Mouse (Mus musculus) midbrain, embryonic 12.5 days (tissue): ENCODE results near the gene Nhej1. TPM values are rescaled to one million over a fixed set of nuclear protein-coding genes. Genes with fewer than 3 reads are reported as not detected.

ENCODE experiments used
- ATAC-seq: fragments of 200-750 bp; cut with Nextera tagmentation; 2 replicates; pipeline ENCODE4 v1.8.0; 2017; ENCODE audit warnings: low read depth, moderate TSS enrichment, moderate library complexity; ENCODE audit not compliant: low FRiP score
- H3K27ac ChIP-seq: fragments of 300-500 bp; sonication (generic); replicated peaks from 2 replicates; pipeline ENCODE4 v1.5.1; 2016; ENCODE audit warnings: mild to moderate bottlenecking
- H3K27me3 ChIP-seq: fragments of 300-500 bp; sonication (generic); 2 replicates; pipeline ENCODE4 v1.6.1; 2016; ENCODE audit warnings: mild to moderate bottlenecking
- H3K36me3 ChIP-seq: fragments of 300-500 bp; sonication (generic); 2 replicates; pipeline ENCODE4 v1.6.1; 2016
- H3K4me1 ChIP-seq: fragments of 300-500 bp; sonication (generic); 2 replicates; pipeline ENCODE4 v1.6.1; 2016
- H3K4me2 ChIP-seq: fragments of 300-500 bp; sonication (generic); replicated peaks from 2 replicates; pipeline ENCODE4 v1.6.1; 2016; ENCODE audit warnings: mild to moderate bottlenecking, moderate library complexity
- H3K4me3 ChIP-seq: fragments of 300-500 bp; sonication (generic); 2 replicates; pipeline ENCODE4 v1.5.1; 2016; ENCODE audit warnings: mild to moderate bottlenecking
- H3K9ac ChIP-seq: fragments of 300-500 bp; sonication (generic); replicated peaks from 2 replicates; pipeline ENCODE4 v1.6.1; 2016; ENCODE audit warnings: mild to moderate bottlenecking, moderate library complexity
- H3K9me3 ChIP-seq: fragments of 300-500 bp; sonication (generic); 2 replicates; pipeline ENCODE4 v1.6.1; 2016; ENCODE audit warnings: mild to moderate bottlenecking
- WGBS: fragments of 180-500 bp; shearing (Covaris S2); methylation state at CpG from one replicate; pipeline ENCODE4 v1.1.7; 2016; 5-methylcytosine and 5-hydroxymethylcytosine counted together
- polyA plus RNA-seq: library from polyadenylated mRNA; unstranded; fragments of >200 nt; fragmentation: Nextera tagmentation; extraction: Ambion mirVana; gene quantifications from 2 replicates; pipeline ENCODE4 v1.2.1, GENCODE M21; 2016

Gene Nhej1
- polyA plus RNA-seq, 1 experiment from 2014 or later: 11.7 TPM

DNA sequence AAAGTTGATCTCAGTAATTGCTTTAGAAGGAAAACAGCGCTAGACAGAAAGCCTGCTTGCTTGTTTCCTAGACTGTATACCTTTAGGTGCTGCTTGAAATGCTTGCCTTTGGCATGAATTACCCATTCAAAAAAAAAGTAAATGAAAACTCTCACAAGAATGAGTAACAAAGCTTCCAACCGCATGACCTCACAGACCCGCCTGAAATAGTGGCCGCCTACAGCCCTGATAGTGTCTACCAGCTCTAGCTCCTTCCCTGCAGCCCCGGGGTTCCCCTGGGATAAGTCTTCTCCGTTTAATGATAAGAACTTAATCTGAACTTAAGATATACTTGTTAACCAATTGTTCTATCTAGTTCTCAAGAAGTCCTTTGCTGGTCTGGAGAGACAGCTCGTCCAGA, 73.6 kb downstream of the Nhej1 start:
- no peak overlapping the region for H3K27ac ChIP-seq
- no peaks in the 10 kb centered on the region for H3K9me3 ChIP-seq
- ATAC-seq: no peak
- no peaks in the 10 kb centered on the region for H3K36me3 ChIP-seq
- no peak overlapping the region for H3K4me3 ChIP-seq
- WGBS: 75% methylated on average over 7 of the region's 7 CpGs
- no peaks in the 10 kb centered on the region for H3K27me3 ChIP-seq
- H3K4me2 ChIP-seq: no peak overlapping the region
- no peaks in the 10 kb centered on the region for H3K4me1 ChIP-seq
- H3K9ac ChIP-seq: no peak overlapping the region

DNA sequence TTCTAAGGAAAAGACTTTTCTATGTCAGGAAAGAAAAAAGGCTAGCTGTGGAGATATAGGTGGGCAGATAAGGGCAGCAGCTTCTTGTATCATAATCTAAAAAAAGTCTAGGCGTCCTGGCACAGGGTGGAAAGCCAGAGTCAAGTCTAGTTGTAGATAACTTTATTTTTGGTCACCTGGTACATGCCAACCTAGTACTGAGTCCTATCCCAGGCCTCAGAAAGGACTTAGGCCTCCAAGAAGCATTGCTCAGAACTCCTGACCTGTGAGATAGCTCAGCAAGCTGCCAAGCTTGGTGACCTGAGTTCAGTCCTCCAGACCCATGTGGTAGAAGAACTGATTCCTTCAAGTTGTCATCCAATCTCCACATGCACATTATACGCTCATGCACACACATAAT, 76.4 kb downstream of the Nhej1 start:
- no peak overlapping the region for H3K4me3 ChIP-seq
- H3K9me3 ChIP-seq: no peaks in the 10 kb centered on the region
- no peaks in the 10 kb centered on the region for H3K27me3 ChIP-seq
- no peak overlapping the region for H3K9ac ChIP-seq
- no peak overlapping the region for H3K4me2 ChIP-seq
- no peaks in the 10 kb centered on the region for H3K36me3 ChIP-seq
- ATAC-seq: no peak
- no peak overlapping the region for H3K27ac ChIP-seq
- no peaks in the 10 kb centered on the region for H3K4me1 ChIP-seq
- WGBS: 82% methylated on average over 2 of the region's 2 CpGs

DNA sequence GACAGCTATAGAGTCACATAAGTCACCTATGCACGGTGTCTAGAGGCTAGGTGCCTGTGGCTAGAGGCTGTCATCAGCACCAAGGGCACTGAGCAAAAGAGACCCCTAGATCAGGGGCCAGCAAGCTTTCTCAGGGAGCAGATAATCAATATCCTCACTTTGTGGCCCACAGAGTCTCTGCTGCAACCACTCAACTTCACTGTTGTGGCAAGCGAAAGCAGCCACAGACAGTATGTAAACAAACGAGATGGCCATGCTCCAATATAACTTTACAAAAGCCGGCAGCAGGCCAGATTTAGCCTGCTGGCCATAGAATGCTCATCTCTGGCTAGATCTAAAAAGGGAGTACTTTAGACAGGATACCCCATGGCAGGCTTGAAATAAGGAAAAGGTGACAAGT, 77.0 kb downstream of the Nhej1 start:
- no peaks in the 10 kb centered on the region for H3K36me3 ChIP-seq
- no peaks in the 10 kb centered on the region for H3K4me1 ChIP-seq
- no peak for ATAC-seq
- no peak overlapping the region for H3K27ac ChIP-seq
- no peak overlapping the region for H3K4me3 ChIP-seq
- H3K27me3 ChIP-seq: no peaks in the 10 kb centered on the region
- 90% methylated on average over 4 of the region's 4 CpGs for WGBS
- H3K4me2 ChIP-seq: no peak overlapping the region
- no peaks in the 10 kb centered on the region for H3K9me3 ChIP-seq
- no peak overlapping the region for H3K9ac ChIP-seq

DNA sequence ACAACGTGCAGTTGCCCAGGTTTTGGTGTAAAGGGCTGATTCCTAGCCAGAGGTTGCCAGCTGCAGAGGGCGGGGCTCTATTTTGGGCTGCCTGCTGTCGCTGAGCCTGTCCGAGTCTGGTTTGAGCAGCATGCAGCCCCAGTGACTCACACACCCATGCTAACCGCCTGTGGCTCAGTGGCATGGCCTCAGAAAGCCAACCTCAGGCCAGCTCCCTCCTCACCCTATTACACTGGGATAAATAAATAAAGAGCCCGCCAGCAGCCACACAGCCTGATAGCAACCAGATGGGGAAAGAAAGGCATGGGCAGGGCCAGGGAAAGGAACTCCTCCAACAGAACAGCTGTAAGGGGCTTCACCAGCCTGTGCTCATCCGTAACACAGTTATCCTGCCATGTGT, 84.6 kb downstream of the Nhej1 start:
- H3K4me1 ChIP-seq: no peaks in the 10 kb centered on the region
- no peak overlapping the region for H3K4me3 ChIP-seq
- no peaks in the 10 kb centered on the region for H3K27me3 ChIP-seq
- no peak overlapping the region for H3K4me2 ChIP-seq
- H3K9ac ChIP-seq: no peak overlapping the region
- H3K27ac ChIP-seq: no peak overlapping the region
- no peak for ATAC-seq
- no peaks in the 10 kb centered on the region for H3K36me3 ChIP-seq
- no peaks in the 10 kb centered on the region for H3K9me3 ChIP-seq
- 64% methylated on average over 7 of the region's 7 CpGs for WGBS

DNA sequence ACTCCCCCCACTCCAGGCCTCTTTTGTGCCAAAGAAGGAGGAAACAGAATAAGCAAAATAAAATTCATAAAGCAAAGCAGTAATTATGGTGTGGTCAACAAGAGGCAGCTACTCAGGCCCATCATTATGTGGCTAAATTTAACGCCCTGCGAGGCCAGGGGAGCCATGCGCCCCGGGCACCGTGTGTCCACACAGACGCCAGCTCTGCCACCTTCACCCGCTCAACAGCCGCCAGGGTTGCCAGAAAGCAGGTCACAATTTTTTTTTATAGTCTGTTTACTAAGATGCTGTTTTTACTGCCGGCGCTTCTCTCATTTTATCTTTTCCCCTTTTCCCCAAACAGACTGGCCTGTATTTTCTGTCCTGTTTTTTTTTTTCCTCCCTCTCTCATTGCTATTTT, 93.0 kb downstream of the Nhej1 start:
- H3K36me3 ChIP-seq: no peaks in the 10 kb centered on the region
- no peaks in the 10 kb centered on the region for H3K27me3 ChIP-seq
- H3K4me1 ChIP-seq: no peaks in the 10 kb centered on the region
- no peak for ATAC-seq
- no peak overlapping the region for H3K4me3 ChIP-seq
- no peak overlapping the region for H3K4me2 ChIP-seq
- H3K9me3 ChIP-seq: no peaks in the 10 kb centered on the region
- H3K9ac ChIP-seq: no peak overlapping the region
- WGBS: 95% methylated on average over 10 of the region's 10 CpGs
- no peak overlapping the region for H3K27ac ChIP-seq

DNA sequence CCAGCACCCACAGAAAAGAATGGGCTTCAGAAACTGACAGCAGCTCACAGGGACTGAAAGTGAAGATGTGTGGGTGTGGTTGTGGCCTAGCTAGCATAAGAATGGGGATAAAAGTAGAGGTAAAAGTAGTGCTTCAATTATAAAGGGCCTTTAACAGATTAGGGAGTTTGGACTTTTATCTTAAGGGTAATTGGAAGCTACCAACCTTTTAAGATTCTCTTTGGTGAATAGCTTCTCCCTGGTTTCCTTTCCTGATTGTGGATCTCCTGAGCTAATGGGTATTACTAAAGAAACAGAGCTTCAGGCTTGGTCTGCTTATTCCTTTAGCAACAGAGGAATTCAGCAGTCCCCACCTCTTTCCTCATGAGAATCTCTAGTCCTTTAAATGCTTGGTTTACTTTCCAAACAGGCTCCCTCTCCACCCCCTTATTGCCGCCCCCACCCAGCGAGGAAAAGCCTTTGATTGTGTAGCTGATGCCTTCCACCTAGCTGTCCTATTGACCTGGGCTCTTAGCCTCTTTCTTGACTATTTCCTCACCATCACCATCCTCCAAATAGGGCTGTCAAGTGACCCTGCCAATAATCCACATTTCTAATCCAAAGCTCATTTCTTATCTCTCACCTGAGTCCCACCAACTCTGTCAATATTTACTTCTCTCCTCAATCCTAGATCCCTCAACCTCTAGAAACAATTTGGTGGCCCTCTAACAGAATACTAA, 97.8 kb downstream of the Nhej1 start:
- Histone ChIP-seq H3K36me3 (no peaks in the 10 kb centered on the region), H3K27me3 (no peaks in the 10 kb centered on the region), H3K4me2 (no peak overlapping the region), H3K4me3 (no peak overlapping the region), H3K4me1 (peaks cover 1% of the 10 kb centered on the region), H3K27ac (no peak overlapping the region), H3K9me3 (no peaks in the 10 kb centered on the region), H3K9ac (no peak overlapping the region)
- 63% methylated on average over 2 of the region's 2 CpGs for WGBS
- ATAC-seq: no peak

DNA sequence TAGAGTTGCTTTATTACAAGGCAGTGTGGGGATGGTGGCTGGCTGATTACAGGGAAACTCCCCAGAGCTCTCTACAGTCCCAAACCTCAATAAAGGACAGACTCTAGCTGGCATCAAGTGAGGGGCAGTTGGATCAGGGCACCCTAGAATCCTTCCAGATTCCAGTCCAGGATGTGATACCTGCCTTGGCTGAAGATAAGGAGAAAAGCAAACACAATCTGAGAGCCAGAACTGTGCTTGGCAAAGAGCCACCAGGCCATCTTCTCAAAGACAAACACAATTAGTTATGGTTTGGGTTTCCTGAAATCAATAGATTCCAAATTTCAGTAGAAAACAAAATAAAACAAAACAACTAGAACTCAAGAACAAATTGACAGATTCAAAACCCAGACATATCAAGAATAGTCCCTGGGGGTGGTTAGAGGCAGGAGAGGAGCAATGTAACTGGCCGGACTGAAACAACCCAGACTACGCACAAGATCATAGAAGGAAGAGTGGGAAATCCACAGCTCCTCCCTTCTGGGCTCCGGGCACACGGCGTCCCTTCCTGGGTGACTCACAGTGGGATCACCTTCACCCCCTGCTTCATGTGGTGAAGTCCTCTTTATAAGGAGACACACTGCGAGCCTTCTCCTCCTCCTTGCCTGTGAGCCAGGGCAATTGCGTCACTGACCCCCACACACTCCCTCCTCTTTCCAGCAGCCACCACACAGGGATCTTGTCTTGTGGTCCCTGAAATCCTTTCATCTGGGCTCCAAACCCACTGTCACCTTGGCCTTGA, 100.4 kb downstream of the Nhej1 start:
- H3K27ac ChIP-seq: no peak overlapping the region

DNA sequence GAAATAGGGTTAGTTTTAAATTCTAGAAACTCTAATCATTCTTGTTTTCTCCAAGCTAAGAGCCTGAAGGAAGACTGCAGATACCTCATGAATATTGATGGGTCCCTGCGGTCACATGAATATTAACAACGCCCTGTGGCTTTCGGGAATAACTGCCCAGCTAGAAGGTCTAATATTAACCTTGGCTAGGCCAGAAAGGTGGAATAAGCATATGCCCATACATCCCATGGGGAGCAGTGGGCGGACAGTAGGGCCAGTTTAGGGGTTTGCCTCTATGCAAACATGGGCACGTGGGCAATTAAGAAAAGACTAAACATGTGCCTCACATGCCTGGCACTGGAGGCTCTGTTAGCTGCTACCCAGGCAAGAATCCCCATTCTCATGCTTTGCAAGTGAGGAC, 102.8 kb downstream of the Nhej1 start:
- WGBS: 44% methylated on average over 5 of the region's 5 CpGs
- no peaks in the 10 kb centered on the region for H3K9me3 ChIP-seq
- H3K4me2 ChIP-seq: no peak overlapping the region
- no peaks in the 10 kb centered on the region for H3K36me3 ChIP-seq
- no peak overlapping the region for H3K9ac ChIP-seq
- ATAC-seq: no peak
- H3K4me1 ChIP-seq: peaks cover 7% of the 10 kb centered on the region
- H3K4me3 ChIP-seq: no peak overlapping the region
- H3K27ac ChIP-seq: peak overlapping the region; percentile 3; the same call in 1 of the 2 replicates
- H3K27me3 ChIP-seq: no peaks in the 10 kb centered on the region

More for the DNA sequence above, 100.4 kb downstream of the Nhej1 start:
- no peak overlapping the region for H3K4me2 ChIP-seq
- H3K9me3 ChIP-seq: no peaks in the 10 kb centered on the region
- H3K9ac ChIP-seq: no peak overlapping the region
- no peak for ATAC-seq
- 88% methylated on average over 7 of the region's 7 CpGs for WGBS
- no peaks in the 10 kb centered on the region for H3K27me3 ChIP-seq
- no peak overlapping the region for H3K4me3 ChIP-seq
- H3K36me3 ChIP-seq: no peaks in the 10 kb centered on the region
- peaks cover 7% of the 10 kb centered on the region for H3K4me1 ChIP-seq

DNA sequence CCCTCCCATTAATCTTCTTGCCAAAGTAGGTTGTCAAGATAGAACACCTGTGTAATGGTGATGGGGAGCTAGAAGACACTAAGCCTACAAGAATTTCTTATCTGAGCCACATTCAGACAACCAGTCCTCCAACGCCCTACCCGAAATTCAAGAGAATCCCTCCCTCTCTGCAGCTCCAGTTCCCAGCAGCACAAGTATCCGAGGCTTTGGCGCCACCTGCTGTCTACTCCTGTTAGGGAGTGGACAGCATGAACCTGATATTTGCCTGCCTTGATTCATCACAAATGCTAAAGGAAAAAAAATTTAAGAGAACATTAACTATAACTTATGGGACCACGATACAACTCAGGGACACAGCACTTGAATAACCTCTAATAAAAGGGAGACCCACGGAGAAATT, 108.2 kb downstream of the Nhej1 start:
- H3K9me3 ChIP-seq: no peaks in the 10 kb centered on the region
- 5% methylated on average over 6 of the region's 6 CpGs for WGBS
- no peak overlapping the region for H3K27ac ChIP-seq
- H3K4me2 ChIP-seq: no peak overlapping the region
- no peak for ATAC-seq
- no peak overlapping the region for H3K4me3 ChIP-seq
- no peaks in the 10 kb centered on the region for H3K36me3 ChIP-seq
- H3K27me3 ChIP-seq: peaks cover 8% of the 10 kb centered on the region; the same call in 1 of the 2 replicates
- H3K9ac ChIP-seq: no peak overlapping the region
- H3K4me1 ChIP-seq: peaks cover 6% of the 10 kb centered on the region; the same call in 1 of the 2 replicates

DNA sequence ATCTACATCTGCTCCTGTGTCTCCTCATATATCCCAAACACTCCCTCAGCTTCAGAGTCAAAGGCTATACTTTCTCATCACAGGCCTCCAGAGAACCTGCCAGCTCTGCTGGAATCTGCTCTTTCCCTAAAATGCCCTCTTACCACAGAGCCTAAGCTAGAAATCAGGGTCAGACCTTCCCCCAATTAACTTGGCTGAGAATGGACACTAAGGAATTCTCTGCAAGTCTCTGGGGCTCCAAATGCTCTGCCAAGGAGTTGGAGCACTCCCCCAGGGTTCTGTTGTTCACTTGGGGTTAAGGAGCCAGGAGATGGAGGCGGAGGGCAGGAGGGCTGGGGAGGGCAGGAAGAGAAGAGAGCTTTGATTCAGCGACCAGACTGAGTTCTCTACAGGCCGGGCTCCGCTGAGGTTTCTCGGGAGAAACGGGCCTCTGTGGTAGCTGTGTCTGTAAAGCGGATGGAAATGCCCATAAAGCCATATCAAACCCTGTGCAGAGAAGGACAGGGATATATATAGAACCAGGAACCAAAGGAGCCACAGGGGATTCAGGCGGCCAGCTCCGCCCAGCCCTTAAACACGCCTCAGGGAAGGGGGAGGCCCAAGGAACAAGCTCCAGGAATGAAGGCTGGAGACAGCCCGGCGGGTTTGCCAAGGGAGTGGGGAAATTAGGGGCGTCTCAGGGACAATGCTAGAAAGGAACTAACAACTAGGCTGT, 109.3 kb downstream of the Nhej1 start:
- no peak overlapping the region for H3K4me2 ChIP-seq
- 0 out of 2 replicates have a peak, but pooled peaks cover 5% of the 10 kb centered on the region for H3K4me1 ChIP-seq
- no peak overlapping the region for H3K9ac ChIP-seq
- H3K27me3 ChIP-seq: peaks cover 8% of the 10 kb centered on the region; the same call in 1 of the 2 replicates
- no peak overlapping the region for H3K4me3 ChIP-seq
- H3K27ac ChIP-seq: no peak overlapping the region
- 30% methylated on average over 13 of the region's 13 CpGs for WGBS
- ATAC-seq: no peak
- H3K36me3 ChIP-seq: no peaks in the 10 kb centered on the region
- no peaks in the 10 kb centered on the region for H3K9me3 ChIP-seq

DNA sequence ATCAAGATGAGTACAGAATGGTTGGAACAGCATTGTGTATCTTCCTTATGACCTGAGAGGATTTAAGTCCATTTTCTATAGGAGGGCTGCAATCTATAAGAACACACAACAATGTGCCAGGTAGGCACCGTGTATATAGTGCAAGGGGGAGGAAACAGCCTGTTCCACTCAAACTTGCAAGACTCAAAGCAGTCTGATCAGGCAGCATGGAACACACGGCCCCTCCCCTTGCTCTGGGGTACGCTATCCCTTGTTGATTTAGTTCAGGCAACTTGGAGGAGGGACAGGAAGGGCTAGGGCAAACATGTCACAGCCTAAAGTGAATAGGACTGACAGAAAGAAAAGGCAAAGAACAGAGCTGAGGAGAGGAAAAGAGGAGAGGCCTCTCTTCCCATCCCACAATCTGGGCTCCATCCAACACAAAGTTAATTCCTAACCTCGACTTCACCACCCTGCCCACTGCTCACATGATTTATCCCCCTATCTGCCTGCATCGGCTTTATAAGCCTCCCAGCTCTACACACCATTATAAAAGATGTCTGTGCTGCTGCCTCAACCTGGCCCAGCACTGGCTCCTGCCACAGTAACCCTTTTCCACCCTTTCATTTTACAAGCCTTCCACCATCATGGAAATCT, 110.7 kb downstream of the Nhej1 start:
- Histone ChIP-seq H3K9me3 (no peaks in the 10 kb centered on the region), H3K27ac (no peak overlapping the region), H3K27me3 (peaks cover 8% of the 10 kb centered on the region; the same call in 1 of the 2 replicates), H3K9ac (no peak overlapping the region), H3K4me2 (no peak overlapping the region), H3K36me3 (no peaks in the 10 kb centered on the region), H3K4me1 (0 out of 2 replicates have a peak, but pooled peaks cover 5% of the 10 kb centered on the region), H3K4me3 (no peak overlapping the region)
- 64% methylated on average over 5 of the region's 5 CpGs for WGBS
- ATAC-seq: no peak
